Mouse (Mus musculus) CH12.LX (cell line): ENCODE measurements around the gene Gm20431. TPM values are rescaled to one million over a fixed set of nuclear protein-coding genes. Genes with fewer than 3 reads are reported as not detected.

ENCODE experiments used
- DNase-seq: peaks from one replicate; pipeline ENCODE4 v3.0.0-alpha.2; 2013; ENCODE audit errors: extremely low read depth
- H3K27ac ChIP-seq: 2 replicates; pipeline ENCODE4 v1.5.1; 2012; ENCODE audit warnings: low read depth, mild to moderate bottlenecking, control low read depth, moderate library complexity; ENCODE audit not compliant: insufficient read depth
- H3K27me3 ChIP-seq: replicated peaks from 2 replicates; pipeline ENCODE3; 2012; ENCODE audit warnings: inconsistent platforms
- H3K36me3 ChIP-seq, 2 experiments: replicated peaks in 1 of 2; 2 replicates each; pipeline versions ENCODE3 to v1.6.1; 2012; ENCODE audit warnings: inconsistent platforms in 1 of 2, low read length in 1 of 2, mild to moderate bottlenecking in 1 of 2, mixed read lengths in 1 of 2, moderate library complexity in 1 of 2; ENCODE audit not compliant: control insufficient read depth in 1 of 2, insufficient read depth in 1 of 2
- H3K4me1 ChIP-seq, 2 experiments: 2 replicates each; pipeline ENCODE4 v1.6.1; 2012; ENCODE audit warnings: inconsistent platforms in 1 of 2, moderate library complexity in 1 of 2; ENCODE audit not compliant: insufficient read depth in 2 of 2, control insufficient read depth in 1 of 2
- H3K4me2 ChIP-seq: 2 replicates; pipeline ENCODE4 v1.6.1; 2012; ENCODE audit warnings: low read depth, mild to moderate bottlenecking, control low read depth; ENCODE audit not compliant: poor library complexity, insufficient read depth, severe bottlenecking
- H3K4me3 ChIP-seq, 3 experiments: fragments of 150-350 bp in 1 of 3; sonication (generic) in 1 of 3; replicated peaks in 1 of 3; 2 replicates each; pipeline versions ENCODE3 to v1.5.1; 2011 to 2012; ENCODE audit warnings: low read depth in 2 of 3, low read length in 2 of 3, mild to moderate bottlenecking in 2 of 3, moderate library complexity in 2 of 3, control low read depth in 1 of 3, improper control_type of control experiment in 1 of 3, inconsistent platforms in 1 of 3, mixed read lengths in 1 of 3; ENCODE audit not compliant: poor library complexity in 1 of 3
- H3K79me2 ChIP-seq: replicated peaks from 2 replicates; pipeline ENCODE4 v1.6.1; 2012; ENCODE audit warnings: mild to moderate bottlenecking, moderate library complexity; ENCODE audit not compliant: control insufficient read depth, poor library complexity, insufficient read depth, severe bottlenecking; ENCODE audit errors: extremely low read depth
- H3K9ac ChIP-seq: 2 replicates; pipeline ENCODE4 v1.6.1; 2012; ENCODE audit warnings: low read depth, mild to moderate bottlenecking, control low read depth, moderate library complexity; ENCODE audit not compliant: insufficient read depth
- H3K9me3 ChIP-seq: replicated peaks from 2 replicates; pipeline ENCODE3; 2012; ENCODE audit warnings: low read length, inconsistent platforms, mixed read lengths
- CHD1 ChIP-seq: IDR thresholded peaks from 2 replicates; pipeline ENCODE4 v1.6.1; 2012; ENCODE audit warnings: low read depth, low read length, improper control_type of control experiment, inconsistent platforms
- CHD2 ChIP-seq: IDR thresholded peaks from 2 replicates; pipeline ENCODE4 v1.6.1; 2011; ENCODE audit warnings: low read length, improper control_type of control experiment
- CTCF ChIP-seq, 2 experiments: IDR thresholded peaks in 1 of 2; conservative IDR thresholded peaks in 1 of 2; 2 replicates each; pipeline ENCODE4 v1.5.1; 2011 to 2012; ENCODE audit warnings: low read depth in 2 of 2, low read length in 2 of 2, improper control_type of control experiment in 1 of 2, inconsistent platforms in 1 of 2, mild to moderate bottlenecking in 1 of 2, moderate library complexity in 1 of 2
- ELF1 ChIP-seq: IDR thresholded peaks from 2 replicates; pipeline ENCODE4 v1.6.1; 2014; ENCODE audit warnings: low read depth, mild to moderate bottlenecking, inconsistent platforms, low read length, improper control_type of control experiment
- EP300 ChIP-seq: IDR thresholded peaks from 2 replicates; pipeline ENCODE4 v1.6.1; 2011; ENCODE audit warnings: low read length, improper control_type of control experiment
- GABPA ChIP-seq: IDR thresholded peaks from 2 replicates; pipeline ENCODE4 v1.6.1; 2012; ENCODE audit warnings: low read depth, low read length, improper control_type of control experiment, inconsistent platforms; ENCODE audit not compliant: insufficient replicate concordance
- HCFC1 ChIP-seq: IDR thresholded peaks from 2 replicates; pipeline ENCODE4 v1.6.1; 2012; ENCODE audit warnings: low read depth, mild to moderate bottlenecking, inconsistent platforms, low read length, improper control_type of control experiment
- IRF4 ChIP-seq: IDR thresholded peaks from 2 replicates; pipeline ENCODE4 v1.6.1; 2014; ENCODE audit warnings: low read depth, mild to moderate bottlenecking, inconsistent platforms, low read length, improper control_type of control experiment
- MAFK ChIP-seq: IDR thresholded peaks from 2 replicates; pipeline ENCODE4 v1.6.1; 2011; ENCODE audit warnings: low read length, improper control_type of control experiment; ENCODE audit not compliant: insufficient replicate concordance
- MXI1 ChIP-seq: IDR thresholded peaks from 2 replicates; pipeline ENCODE4 v1.6.1; 2011; ENCODE audit warnings: mild to moderate bottlenecking, low read depth, low read length, improper control_type of control experiment
- MYC ChIP-seq: IDR thresholded peaks from 2 replicates; pipeline ENCODE4 v1.6.1; 2011; ENCODE audit warnings: low read depth, mild to moderate bottlenecking, improper control_type of control experiment, low read length
- NRF1 ChIP-seq: IDR thresholded peaks from 2 replicates; pipeline ENCODE4 v1.6.1; 2014; ENCODE audit warnings: low read depth, mild to moderate bottlenecking, inconsistent platforms, low read length, improper control_type of control experiment, moderate library complexity
- POLR2AphosphoS2 ChIP-seq: IDR thresholded peaks from 2 replicates; pipeline ENCODE4 v1.6.1; 2011; ENCODE audit warnings: low read depth, low read length, improper control_type of control experiment
- RAD21 ChIP-seq: IDR thresholded peaks from 2 replicates; pipeline ENCODE4 v1.6.1; 2011; ENCODE audit warnings: low read depth, mild to moderate bottlenecking, low read length, improper control_type of control experiment, moderate library complexity
- RCOR1 ChIP-seq: conservative IDR thresholded peaks from 2 replicates; pipeline ENCODE4 v1.6.1; 2012; ENCODE audit warnings: low read depth, mild to moderate bottlenecking, inconsistent platforms, low read length, improper control_type of control experiment
- SIN3A ChIP-seq: IDR thresholded peaks from 2 replicates; pipeline ENCODE4 v1.6.1; 2012; ENCODE audit warnings: low read length, improper control_type of control experiment, inconsistent platforms
- SMC3 ChIP-seq: IDR thresholded peaks from 2 replicates; pipeline ENCODE4 v1.6.1; 2011; ENCODE audit warnings: low read depth, low read length, improper control_type of control experiment
- TCF12 ChIP-seq: IDR thresholded peaks from 2 replicates; pipeline ENCODE4 v1.6.1; 2014; ENCODE audit warnings: low read depth, mild to moderate bottlenecking, inconsistent platforms, low read length, improper control_type of control experiment
- USF1 ChIP-seq: IDR thresholded peaks from 2 replicates; pipeline ENCODE4 v1.6.1; 2014; ENCODE audit warnings: low read depth, mild to moderate bottlenecking, inconsistent platforms, low read length, improper control_type of control experiment
- USF2 ChIP-seq: conservative IDR thresholded peaks from 2 replicates; pipeline ENCODE4 v1.6.1; 2011; ENCODE audit warnings: low read depth, low read length, improper control_type of control experiment
- dilution Hi-C: fragments of 300-500 bp; cut with MboI; formaldehyde crosslinking; loops from 2 replicates; pipeline ENCODE4 v1.14.3; 2020; ENCODE audit warnings: low sequenced_read_pairs; ENCODE audit not compliant: extremely low pct_unique_long_range_greater_than_20kb, extremely low pct_ligation_motif_present
- in situ Hi-C: fragments of 300-500 bp; cut with MboI; formaldehyde crosslinking; loops from 3 replicates; pipeline ENCODE4 v1.14.3; 2019; ENCODE audit warnings: low sequenced_read_pairs, low pct_ligation_motif_present, low pct_unique_long_range_greater_than_20kb, mixed read lengths
- polyA plus RNA-seq: library from polyadenylated mRNA; unstranded; fragments of >175 nt; gene quantifications from 2 replicates; pipeline ENCODE4 v1.2.1, GENCODE M21; 2012; ENCODE audit warnings: low read depth; ENCODE audit not compliant: insufficient read length
- total RNA-seq, 2 experiments: library from RNA; depleted of rRNA; stranded (reverse); fragments of 300-350 nt in 1 of 2; fragments of >200 nt in 1 of 2; gene quantifications; 2 replicates each; pipeline ENCODE4 v1.2.3; 2012 to 2014

Gene Gm20431
- total and polyA plus RNA-seq, 3 experiments = 2.4 to 15.0 TPM; not detected in 1

GRCm38 (mm10) chr2:167671101-167671633 lies 9.9 kb upstream of the Gm20431 start:
- peaks cover 7 to 19% of the 10 kb centered on the region in 2 experiments for H3K4me1 ChIP-seq
- H3K9ac ChIP-seq = no peak overlapping the region
- H3K4me2 ChIP-seq = no peak overlapping the region
- no peak overlapping the region for H3K4me3 ChIP-seq
- H3K27ac ChIP-seq = no peak overlapping the region
- TF ChIP-seq HCFC1 (no peak), USF1 (no peak), RCOR1 (no peak), USF2 (no peak), CHD1 (no peak), POLR2AphosphoS2 (no peak), GABPA (no peak), TCF12 (no peak), NRF1 (no peak), MXI1 (no peak), IRF4 (no peak), ELF1 (no peak), MYC (no peak), RAD21 (no peak), EP300 (no peak)
- H3K36me3 ChIP-seq = no peaks in the 10 kb centered on the region
- dilution Hi-C loops (no loop called here), in situ Hi-C loops (no loop called here)
- peaks cover 11% of the 10 kb centered on the region for H3K9me3 ChIP-seq
- H3K79me2 ChIP-seq = no peaks in the 10 kb centered on the region
- peaks cover 46% of the 10 kb centered on the region for H3K27me3 ChIP-seq
- DNase-seq = no peak

GRCm38 (mm10) chr2:167669398-167669797 lies 8.1 kb upstream of the Gm20431 start:
- Histone ChIP-seq H3K9me3 (peaks cover 14% of the 10 kb centered on the region), H3K4me2 (no peak overlapping the region), H3K36me3 (no peaks in the 10 kb centered on the region), H3K9ac (no peak overlapping the region), H3K27me3 (peaks cover 51% of the 10 kb centered on the region), H3K4me3 (no peak overlapping the region), H3K4me1 (peaks cover 7 to 19% of the 10 kb centered on the region in 2 experiments), H3K27ac (no peak overlapping the region), H3K79me2 (no peaks in the 10 kb centered on the region)
- in situ Hi-C loops = no loop called here
- TF ChIP-seq MYC = no peak
- no peak for TF ChIP-seq MXI1
- TF ChIP-seq GABPA = no peak
- no peak for TF ChIP-seq RAD21
- no peak for TF ChIP-seq EP300
- no peak for TF ChIP-seq CTCF (conservative IDR thresholded peaks at IDR 0.05 in 1 of 2, IDR thresholded peaks at IDR 0.05 in 1 of 2; ENCODE audit: low read depth in 2 of 2, low read length in 2 of 2)
- TF ChIP-seq CHD2 = no peak
- no peak for TF ChIP-seq MAFK
- TF ChIP-seq POLR2AphosphoS2 = no peak
- TF ChIP-seq IRF4 = no peak
- TF ChIP-seq SMC3 = no peak
- no peak for TF ChIP-seq SIN3A
- no peak for DNase-seq
- dilution Hi-C loops = no loop called here
